In the genomic region with DNA sequence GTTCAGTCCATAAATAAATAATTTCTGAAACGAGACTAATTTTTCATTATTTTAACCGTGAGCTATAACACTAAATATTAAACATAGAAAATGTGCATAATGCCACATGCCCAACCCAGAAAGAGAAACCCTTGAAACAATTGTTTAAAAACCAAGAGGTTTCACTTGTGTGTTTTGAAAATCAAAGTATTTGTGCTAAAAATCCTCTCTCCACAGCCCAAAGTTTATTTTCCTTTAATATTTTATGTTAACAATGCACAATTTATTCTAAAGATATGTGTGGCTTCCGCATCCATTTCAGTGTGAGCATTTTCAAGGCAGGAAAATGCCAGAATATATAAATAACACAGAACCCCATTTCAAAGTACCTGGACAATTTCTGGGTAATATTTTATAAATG, we compare ENCODE assay signal across 15 mouse cellular contexts.
DNase-seq lines count a peak whose midpoint lies in the region; ATAC-seq and TF ChIP-seq lines count a peak whose summit lies in the region.
"Had no signal": no experiment of that assay in that cellular context is flagged by ENCODE, and none has a peak within 500 bp of the region (broad histone marks: within the 10 kb centered on the region; RNA-seq: fewer than 3 reads in every experiment).

No protein-coding gene starts in this region.

- H3K4me3 ChIP-seq in forebrain, postnatal 0 days (ENCODE audit: low read depth, low read length): no peak overlapping the region
- no peak overlapping the region for H3K4me3 ChIP-seq in forebrain, embryonic 15.5 days
- no peak overlapping the region for H3K4me3 ChIP-seq in kidney, postnatal 0 days (replicated peaks; ENCODE audit: low read depth, low read length)
- H3K4me3 ChIP-seq in hindbrain, postnatal 0 days (ENCODE audit: low read length): no peak overlapping the region; the same call in 1 of the 2 replicates
- H3K4me3 ChIP-seq: forebrain, embryonic 13.5 days; limb, embryonic 12.5 days; liver, embryonic 15.5 days had no signal

- H3K36me3 ChIP-seq in forebrain, postnatal 0 days (ENCODE audit: insufficient read depth): no peaks in the 10 kb centered on the region
- no peaks in the 10 kb centered on the region for H3K36me3 ChIP-seq in forebrain, embryonic 15.5 days
- H3K36me3 ChIP-seq in kidney, postnatal 0 days (ENCODE audit: insufficient read depth, low read length): no peaks in the 10 kb centered on the region
- H3K36me3 ChIP-seq in hindbrain, postnatal 0 days (ENCODE audit: insufficient read depth, low read length): no peaks in the 10 kb centered on the region
- H3K36me3 ChIP-seq: limb, embryonic 12.5 days; liver, embryonic 15.5 days had no signal

- peak; percentile 52 for DNase-seq in forebrain, postnatal 0 days
- DNase-seq in kidney, postnatal 0 days (ENCODE audit: low spot score): no peak
- DNase-seq in kidney, postnatal 14 days: no peak
- peak; percentile 35 for DNase-seq in brain, embryonic 14.5 days (ENCODE audit: low read depth)
- no peak for DNase-seq in hindbrain, postnatal 0 days (ENCODE audit: low spot score)
- no peak for DNase-seq in adrenal gland, postnatal 10 days
- DNase-seq: adrenal gland, adult 2 months; gastrocnemius, postnatal 10 days; thymus, postnatal 36 days had no signal

- TF ChIP-seq POLR2A in brain, embryonic 14.5 days (IDR thresholded peaks at IDR 0.05; ENCODE audit: borderline replicate concordance, extremely low read depth, insufficient read depth, insufficient read length, poor library complexity, severe bottlenecking): no peak

- ATAC-seq in forebrain, postnatal 0 days: no peak
- ATAC-seq in forebrain, embryonic 15.5 days (replicated peaks): no peak
- no peak for ATAC-seq in kidney, postnatal 0 days (replicated peaks; ENCODE audit: low FRiP score, low read depth)
- ATAC-seq in hindbrain, postnatal 0 days: no peak
- ATAC-seq in megakaryocyte progenitor cell, adult 5-6 weeks (replicated peaks; ENCODE audit: poor library complexity): no peak
- ATAC-seq: forebrain, embryonic 13.5 days had no signal

- 0 out of 2 replicates have a peak, but pooled peaks cover 10% of the 10 kb centered on the region for H3K4me1 ChIP-seq in forebrain, postnatal 0 days (ENCODE audit: insufficient read depth)
- peaks cover 38% of the 10 kb centered on the region for H3K4me1 ChIP-seq in forebrain, embryonic 15.5 days
- H3K4me1 ChIP-seq in kidney, postnatal 0 days (replicated peaks; ENCODE audit: insufficient read depth, low read length): peaks cover 4% of the 10 kb centered on the region; the same call in 1 of the 2 replicates
- peaks cover 9% of the 10 kb centered on the region; the same call in 1 of the 2 replicates for H3K4me1 ChIP-seq in hindbrain, postnatal 0 days (ENCODE audit: insufficient read depth, low read length)

- no peak overlapping the region for H3K27ac ChIP-seq in forebrain, postnatal 0 days (ENCODE audit: low read depth, low read length)
- no peak overlapping the region for H3K27ac ChIP-seq in forebrain, embryonic 15.5 days (replicated peaks)
- H3K27ac ChIP-seq in kidney, postnatal 0 days: peak overlapping the region; percentile 44; the same call in 1 of the 2 replicates
- H3K27ac ChIP-seq in hindbrain, postnatal 0 days: peak overlapping the region; percentile 56; the same call in 1 of the 2 replicates
- H3K27ac ChIP-seq: forebrain, embryonic 13.5 days; limb, embryonic 12.5 days; liver, embryonic 15.5 days had no signal

- no peak overlapping the region for H3K9ac ChIP-seq in forebrain, postnatal 0 days
- H3K9ac ChIP-seq in forebrain, embryonic 15.5 days (replicated peaks): no peak overlapping the region
- no peak overlapping the region for H3K9ac ChIP-seq in kidney, postnatal 0 days (ENCODE audit: low read depth, low read length)
- no peak overlapping the region for H3K9ac ChIP-seq in hindbrain, postnatal 0 days (replicated peaks; ENCODE audit: low read length)
- H3K9ac ChIP-seq: forebrain, embryonic 13.5 days; limb, embryonic 12.5 days; liver, embryonic 15.5 days had no signal

- no peak overlapping the region for H3K4me2 ChIP-seq in forebrain, postnatal 0 days (ENCODE audit: low read depth)
- no peak overlapping the region for H3K4me2 ChIP-seq in forebrain, embryonic 15.5 days (replicated peaks)
- peak overlapping the region; percentile 69; the same call in 1 of the 2 replicates for H3K4me2 ChIP-seq in kidney, postnatal 0 days (ENCODE audit: low read length)
- peak overlapping the region; percentile 83 for H3K4me2 ChIP-seq in hindbrain, postnatal 0 days (ENCODE audit: low read depth, low read length)
- H3K4me2 ChIP-seq: forebrain, embryonic 13.5 days; liver, embryonic 15.5 days had no signal

- H3K9me3 ChIP-seq in forebrain, postnatal 0 days (ENCODE audit: low read length): no peaks in the 10 kb centered on the region
- no peaks in the 10 kb centered on the region for H3K9me3 ChIP-seq in forebrain, embryonic 15.5 days
- no peaks in the 10 kb centered on the region for H3K9me3 ChIP-seq in kidney, postnatal 0 days (replicated peaks; ENCODE audit: low read length)
- no peaks in the 10 kb centered on the region for H3K9me3 ChIP-seq in hindbrain, postnatal 0 days (ENCODE audit: low read length)
- H3K9me3 ChIP-seq: forebrain, embryonic 13.5 days; limb, embryonic 12.5 days; liver, embryonic 15.5 days; megakaryocyte, embryonic 14.5 days had no signal

- peaks cover 63% of the 10 kb centered on the region for H3K27me3 ChIP-seq in forebrain, postnatal 0 days (ENCODE audit: insufficient read depth, low read length)
- peaks cover 63% of the 10 kb centered on the region for H3K27me3 ChIP-seq in forebrain, embryonic 15.5 days
- no peaks in the 10 kb centered on the region; the same call in 1 of the 2 replicates for H3K27me3 ChIP-seq in kidney, postnatal 0 days (ENCODE audit: insufficient read depth, low read length)
- H3K27me3 ChIP-seq in hindbrain, postnatal 0 days (ENCODE audit: insufficient read depth, low read length): no peaks in the 10 kb centered on the region

- TF ChIP-seq CTCF in forebrain, postnatal 0 days (IDR thresholded peaks at IDR 0.05; ENCODE audit: low read depth): no peak
- no peak for TF ChIP-seq CTCF in kidney, postnatal 0 days (IDR thresholded peaks at IDR 0.05; ENCODE audit: low read depth)
- no peak for TF ChIP-seq CTCF in brain, embryonic 14.5 days (IDR thresholded peaks at IDR 0.05; ENCODE audit: borderline replicate concordance, extremely low read depth, insufficient read depth, insufficient read length)
- no peak for TF ChIP-seq CTCF in hindbrain, postnatal 0 days (IDR thresholded peaks at IDR 0.05; ENCODE audit: low read depth)

- WGBS in forebrain, postnatal 0 days: 10% methylated on average over 3 of the region's 3 CpGs
- 9% methylated on average over 3 of the region's 3 CpGs for WGBS in forebrain, embryonic 15.5 days
- WGBS in kidney, postnatal 0 days: 29% methylated on average over 3 of the region's 3 CpGs
- 18% methylated on average over 3 of the region's 3 CpGs for WGBS in hindbrain, postnatal 0 days

Comparison
In these comparisons a context has a peak if more than half of its experiments do, and no peak if none do; other contexts are left out.
1. DNase-seq: peak in forebrain, postnatal 0 days (single experiment) and brain, embryonic 14.5 days (single experiment); none in kidney, postnatal 0 days (single experiment), kidney, postnatal 14 days (single experiment), hindbrain, postnatal 0 days (single experiment) and adrenal gland, postnatal 10 days (single experiment).
2. H3K27ac ChIP-seq: peak in kidney, postnatal 0 days (single experiment) and hindbrain, postnatal 0 days (single experiment); none in forebrain, postnatal 0 days (single experiment) and forebrain, embryonic 15.5 days (single experiment).
3. H3K4me2 ChIP-seq: peak in kidney, postnatal 0 days (single experiment) and hindbrain, postnatal 0 days (single experiment); none in forebrain, postnatal 0 days (single experiment) and forebrain, embryonic 15.5 days (single experiment).